Mouse (Mus musculus) megakaryocyte, embryonic 14.5 days (primary cell): ENCODE data around the gene Cdk16.
"Not testable (repeated sequence)": the region's sequence is repeated elsewhere in the genome, so short reads cannot be mapped to it uniquely, and the experiment has no call there.

Source experiments
- FLI1 ChIP-seq: IDR thresholded peaks from 2 replicates; pipeline ENCODE4 v1.6.1; 2012; ENCODE audit warnings: low read length, inconsistent platforms, mixed read lengths
- GATA1 ChIP-seq: IDR thresholded peaks from 3 replicates; pipeline ENCODE4 v1.6.1; 2012; ENCODE audit warnings: mixed read lengths, low read length, inconsistent platforms, borderline replicate concordance

- TF ChIP-seq GATA1, FLI1: not testable (repeated sequence)
Measured at GRCm38 (mm10) chrX:20730048-20730447, 42.3 kb downstream of the Cdk16 start.
